Mouse (Mus musculus) WW6 (cell line): ENCODE data around the gene Asf1b.
"Not testable (repeated sequence)": the region's sequence is repeated elsewhere in the genome, so short reads cannot be mapped to it uniquely, and the experiment has no call there.

ENCODE experiments used
- DNase-seq: peaks from one replicate; pipeline ENCODE4 v3.0.0-alpha.2; 2013; ENCODE audit warnings: low read depth, low spot score

Asf1b gene

GRCm38 (mm10) chr8:83956789-83957188 lies 1.5 kb downstream of the Asf1b start:
- DNase-seq = no peak

DNA sequence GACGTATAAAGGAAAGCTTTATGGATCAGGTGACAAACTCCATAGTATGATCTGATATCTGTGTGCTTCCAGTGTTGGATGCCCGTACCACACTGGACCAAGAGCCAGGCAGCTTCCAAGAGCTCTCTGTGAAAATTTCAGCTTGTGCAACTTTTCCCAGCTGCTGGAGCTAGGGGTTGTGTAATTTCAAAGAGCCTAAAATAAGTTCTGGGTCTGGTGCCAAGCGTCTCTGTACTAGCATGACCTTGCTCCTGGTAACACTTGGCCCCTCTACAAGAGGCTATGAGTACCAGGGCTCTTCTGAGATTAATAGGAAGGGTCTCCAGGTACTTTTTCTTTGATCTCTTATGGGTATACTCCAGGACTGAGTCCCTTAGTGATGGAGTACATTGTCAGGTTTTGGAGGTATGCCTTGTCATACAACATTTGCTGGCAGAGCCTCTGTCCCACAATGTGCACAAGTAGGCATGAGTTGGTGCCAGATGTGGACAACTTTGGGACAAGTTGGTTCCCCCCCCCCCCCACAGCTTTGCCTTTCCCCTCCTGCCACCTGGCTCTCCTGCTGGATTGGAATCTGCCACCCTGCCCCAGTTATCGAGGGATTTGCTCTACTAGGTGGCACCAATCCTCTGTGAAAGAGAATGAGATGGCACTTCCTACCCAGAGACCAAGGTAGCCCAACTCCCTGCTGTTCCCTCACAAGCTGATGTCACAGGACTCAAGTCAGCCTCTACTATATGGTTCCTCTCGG lies 8.9 kb downstream of the Asf1b start:
- no peak for DNase-seq

- DNase-seq = no peak
Measured at GRCm38 (mm10) chr8:83967701-83968100, 12.4 kb downstream of the Asf1b start.

- no peak for DNase-seq
Measured at GRCm38 (mm10) chr8:83971121-83971520, 15.8 kb downstream of the Asf1b start.

DNA sequence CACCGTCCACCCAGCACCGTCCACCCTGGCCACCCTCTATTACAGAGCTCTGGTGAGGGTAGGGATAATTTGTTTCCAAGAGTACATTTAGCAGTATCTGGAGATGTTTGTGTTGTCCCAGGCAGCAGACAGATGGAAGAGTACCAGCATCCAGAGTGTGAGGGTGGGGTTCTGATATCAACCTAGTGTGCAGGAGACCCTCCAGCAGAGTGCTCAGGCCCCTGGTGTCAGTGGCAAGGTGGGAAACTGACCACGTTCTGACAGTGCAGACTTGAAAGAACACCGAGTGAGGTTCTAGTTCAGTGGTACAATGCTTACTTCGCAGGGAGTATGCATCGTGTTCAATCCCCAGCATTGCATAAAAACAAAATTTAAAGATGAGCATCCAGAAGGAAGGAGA lies 16.4 kb downstream of the Asf1b start:
- no peak for DNase-seq

DNA sequence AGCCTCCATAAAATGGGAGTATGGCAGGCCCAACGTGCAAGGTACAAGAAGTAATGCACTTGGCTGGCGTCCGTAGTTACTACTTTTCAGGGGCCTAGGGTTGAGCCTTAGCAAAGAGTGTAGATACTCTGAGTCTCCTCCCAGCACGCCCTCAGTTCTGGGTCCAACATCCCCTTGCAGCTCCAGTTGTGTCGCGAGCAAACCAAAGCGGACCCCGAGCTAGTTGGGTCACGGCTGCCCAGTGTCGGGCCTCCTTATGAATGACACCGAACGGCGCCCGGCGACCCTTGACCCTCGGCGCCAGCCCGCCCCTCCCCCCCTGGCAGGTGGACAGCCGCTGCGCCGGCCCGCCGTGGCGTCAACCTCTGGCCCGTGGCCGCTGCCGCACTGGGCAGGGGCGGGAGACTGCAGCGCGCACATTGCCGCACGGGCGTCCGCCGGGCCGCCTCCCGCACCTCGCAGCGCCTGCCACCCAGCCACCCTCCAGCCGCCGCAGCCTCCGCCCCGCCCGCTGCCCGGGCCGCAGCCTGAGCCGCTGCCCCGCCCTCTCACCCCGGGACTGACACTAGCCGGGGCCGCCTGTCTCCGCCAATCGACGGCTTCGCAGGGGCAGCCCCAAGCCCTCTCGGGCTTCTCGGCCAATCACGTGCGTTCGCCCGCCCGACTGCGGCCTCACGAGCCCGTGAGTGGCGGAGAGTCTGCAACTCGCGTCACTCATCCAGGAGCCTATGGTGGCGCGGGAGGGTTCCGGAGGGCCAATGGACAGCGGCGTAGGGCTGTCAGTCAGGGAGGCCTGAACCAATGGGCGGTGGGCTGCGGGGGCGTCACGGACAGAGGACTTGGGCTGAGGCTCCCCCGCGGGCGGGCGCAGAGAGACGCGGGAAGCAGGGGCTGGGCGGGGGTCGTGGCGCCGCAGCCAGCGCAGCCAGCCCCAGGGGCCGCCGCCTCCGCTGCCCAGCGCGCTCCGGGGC lies 17.1 kb downstream of the Asf1b start, which contains the start of gene Prkaca:
Gene Prkaca (plus strand): TSS at position 844 of the 971 bp plus-strand sequence.
- DNase-seq = peak; percentile 99

DNA sequence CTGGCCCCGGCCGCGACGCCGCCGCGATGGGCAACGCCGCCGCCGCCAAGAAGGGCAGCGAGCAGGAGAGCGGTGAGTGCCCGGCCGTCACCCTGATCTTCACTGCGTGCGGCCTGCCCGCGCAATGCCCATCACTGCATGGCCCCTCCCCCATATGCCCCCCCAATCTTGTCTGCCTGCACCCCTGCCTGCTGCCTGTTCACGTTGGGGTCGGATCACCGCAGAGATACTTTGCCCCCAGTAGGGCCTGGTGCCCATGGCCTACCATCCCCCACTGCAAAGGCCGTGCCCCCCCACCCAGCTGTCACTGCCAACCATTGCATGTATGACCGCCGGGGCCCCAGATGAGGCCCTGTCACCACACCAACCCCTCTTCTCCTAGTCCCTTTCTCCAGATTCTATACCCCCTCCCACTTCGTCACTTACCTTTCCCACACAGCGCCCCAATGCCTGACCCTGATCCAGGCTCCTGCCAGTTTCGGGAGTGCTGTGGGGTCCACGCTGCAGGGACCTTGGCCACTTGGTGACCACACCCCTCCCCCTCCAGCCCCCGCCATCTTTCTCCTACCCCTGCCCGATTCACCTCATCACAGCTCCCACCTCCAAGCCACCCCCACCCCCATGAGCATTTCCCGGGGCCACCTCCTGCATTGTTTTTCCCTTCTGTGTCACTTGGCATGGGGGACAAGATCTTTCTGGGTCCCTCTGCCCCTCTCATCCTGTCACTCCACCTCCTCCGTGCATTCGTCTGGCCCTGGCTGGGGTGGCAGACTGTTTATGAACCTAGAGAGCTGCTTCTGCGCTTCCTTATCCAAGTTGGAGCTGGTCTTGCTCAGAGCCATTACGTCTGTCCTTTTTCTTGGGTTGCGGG lies 18.1 kb downstream of the Asf1b start:
- no peak for DNase-seq

- DNase-seq = no peak
Measured at GRCm38 (mm10) chr8:83974521-83974920, 19.2 kb downstream of the Asf1b start.

DNA sequence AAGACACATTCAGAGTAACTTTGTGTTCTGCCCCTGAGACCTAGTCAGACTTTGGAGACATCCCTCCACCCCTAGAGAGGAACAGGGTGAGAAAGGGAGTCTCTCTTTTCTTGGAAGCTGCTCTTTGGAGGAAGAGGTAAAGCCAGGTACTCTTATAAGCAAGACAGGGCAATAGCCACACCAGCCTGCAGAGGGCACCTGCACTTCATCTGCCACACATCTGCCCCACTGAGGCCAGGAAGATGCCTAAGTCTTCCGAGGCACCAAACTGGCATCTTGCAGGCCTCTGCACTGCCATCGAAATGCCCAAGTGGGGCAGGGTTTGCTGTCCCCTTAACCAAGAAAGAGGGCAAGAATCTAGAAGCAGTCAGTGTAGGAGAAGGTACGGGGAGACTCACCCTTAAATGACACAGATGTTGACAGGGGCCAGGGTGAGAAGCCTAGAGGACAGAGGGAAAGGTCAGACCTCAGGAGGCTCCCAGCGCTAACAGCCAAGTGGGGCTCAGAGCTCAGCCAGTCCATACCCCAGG lies 20.9 kb downstream of the Asf1b start:
- no peak for DNase-seq

DNA sequence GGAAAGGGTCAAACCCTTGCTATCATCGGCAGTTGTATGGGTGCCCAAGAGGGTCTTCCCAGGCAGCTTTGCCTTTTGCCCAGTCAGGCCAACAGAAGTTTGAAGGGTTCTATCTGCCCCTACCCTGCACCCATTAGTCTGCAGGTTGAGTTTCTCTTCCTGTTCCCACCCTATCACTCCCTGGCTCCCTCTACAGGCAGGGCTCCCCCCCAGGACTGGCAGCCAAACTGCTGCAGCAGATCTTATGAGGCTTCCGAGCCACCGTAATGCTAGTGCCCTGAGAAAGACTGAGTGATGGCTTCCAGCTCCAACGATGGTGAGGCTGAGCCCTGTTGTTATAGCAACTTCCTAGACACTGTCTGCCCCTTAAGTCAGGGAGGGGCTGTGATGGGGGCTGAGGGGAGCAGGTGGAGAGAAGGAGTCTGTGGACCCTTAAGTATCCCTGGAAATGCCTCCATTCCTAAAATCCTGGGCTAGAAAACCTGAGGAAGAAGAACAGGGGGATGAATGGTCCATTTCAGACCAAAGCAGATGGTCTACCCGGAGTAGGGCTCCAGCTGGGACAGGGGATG lies 21.6 kb downstream of the Asf1b start:
- DNase-seq = no peak

DNA sequence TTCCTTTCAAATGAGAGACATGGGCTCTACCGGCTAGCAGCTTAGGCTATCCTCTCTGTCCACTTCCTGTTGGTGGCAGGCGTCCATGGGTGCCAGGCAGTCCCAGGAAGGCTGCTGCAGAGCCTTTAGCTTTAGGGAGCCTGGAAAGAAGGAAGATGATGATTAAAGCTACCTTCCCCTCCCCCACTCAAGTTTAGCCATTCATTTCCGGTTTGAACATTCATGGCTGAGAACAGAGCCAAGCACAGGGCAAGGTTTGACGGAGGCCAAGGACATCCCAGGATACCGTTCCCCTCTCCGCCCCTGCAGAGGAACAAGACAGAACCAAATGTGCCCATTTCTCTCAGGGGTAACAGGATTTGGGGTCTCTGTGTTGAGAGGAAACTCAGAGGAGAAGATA lies 22.3 kb downstream of the Asf1b start:
- no peak for DNase-seq

GRCm38 (mm10) chr8:83978200-83978599 lies 22.9 kb downstream of the Asf1b start:
- no peak for DNase-seq

- no peak for DNase-seq
Measured at GRCm38 (mm10) chr8:83980250-83980649, 24.9 kb downstream of the Asf1b start.

DNA sequence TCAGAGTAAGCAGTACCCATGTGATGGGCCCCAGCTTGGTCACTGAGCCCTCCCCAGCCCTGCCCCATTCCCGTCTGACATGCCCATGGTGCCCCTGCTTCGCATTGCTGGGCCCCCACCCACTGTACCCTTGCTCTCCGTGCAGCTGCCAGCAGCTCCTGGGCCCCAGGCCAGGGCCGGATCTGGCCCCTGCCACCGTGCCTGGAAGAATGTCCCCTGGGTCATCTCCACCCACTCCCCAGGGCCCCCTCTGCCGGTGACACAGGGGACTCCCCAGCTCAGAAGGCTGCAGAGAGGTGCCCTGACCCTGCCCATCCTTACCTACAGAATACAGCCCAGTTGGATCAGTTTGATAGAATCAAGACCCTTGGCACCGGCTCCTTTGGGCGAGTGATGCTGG lies 25.5 kb downstream of the Asf1b start:
- DNase-seq = no peak

- DNase-seq = no peak
Measured at GRCm38 (mm10) chr8:83981533-83981932, 26.2 kb downstream of the Asf1b start.

DNA sequence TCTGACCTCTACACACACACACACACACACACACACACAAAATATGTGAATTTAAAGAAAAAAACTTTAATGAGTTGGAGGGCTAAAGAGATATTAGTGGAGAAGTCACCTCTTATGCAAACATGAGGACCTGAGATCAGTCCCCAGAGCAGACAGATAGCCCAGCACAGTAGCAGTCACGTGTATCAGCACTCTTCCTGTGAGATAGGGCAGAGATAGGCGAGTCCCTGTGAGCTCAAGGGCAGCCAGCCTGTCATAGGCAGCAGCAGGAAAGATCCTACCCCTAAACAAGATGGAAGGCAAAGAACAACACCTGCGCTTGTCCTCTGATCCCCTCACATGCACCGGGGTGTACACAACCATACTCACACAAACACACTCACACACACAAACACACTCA lies 27.1 kb downstream of the Asf1b start:
- DNase-seq = no peak

DNA sequence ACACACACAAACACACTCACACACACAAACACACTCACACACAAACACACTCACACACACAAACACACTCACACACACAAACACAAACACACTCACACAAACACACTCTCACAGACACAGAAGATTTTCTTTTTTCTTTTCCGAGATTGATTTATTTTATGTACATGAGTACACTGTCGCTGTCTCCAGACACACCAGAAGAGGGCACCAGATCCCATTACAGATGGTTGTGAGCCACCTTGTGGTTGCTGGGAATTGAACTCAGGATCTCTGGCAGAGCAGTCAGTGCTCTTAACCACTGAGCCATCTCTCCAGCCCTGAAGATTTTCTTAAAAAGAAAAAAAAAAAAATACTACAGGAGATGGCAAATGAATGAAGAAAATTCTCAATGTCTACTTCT lies 27.9 kb downstream of the Asf1b start:
- not testable (repeated sequence) for DNase-seq

DNA sequence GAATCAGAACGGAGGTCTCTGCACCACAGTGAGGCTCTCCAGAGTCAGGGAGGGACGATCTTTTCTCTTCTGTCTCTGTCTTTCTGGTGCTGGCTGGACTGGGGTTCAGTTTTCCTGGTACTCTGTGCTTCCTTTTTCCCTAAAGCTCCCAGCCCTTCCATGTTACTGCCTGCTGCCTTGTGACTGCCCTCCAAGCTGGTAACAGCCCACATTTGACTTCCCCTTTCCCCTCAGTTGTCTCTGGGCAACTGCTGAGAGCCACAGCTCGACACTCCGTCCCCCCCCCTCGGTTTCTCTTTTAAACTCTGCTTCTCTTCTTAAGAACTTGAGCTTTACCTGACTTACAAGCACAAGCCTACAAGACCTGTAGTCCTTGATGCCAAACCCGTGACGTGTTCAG lies 33.9 kb downstream of the Asf1b start:
- no peak for DNase-seq

- DNase-seq = no peak
Measured at GRCm38 (mm10) chr8:83990170-83990569, 34.9 kb downstream of the Asf1b start.

DNA sequence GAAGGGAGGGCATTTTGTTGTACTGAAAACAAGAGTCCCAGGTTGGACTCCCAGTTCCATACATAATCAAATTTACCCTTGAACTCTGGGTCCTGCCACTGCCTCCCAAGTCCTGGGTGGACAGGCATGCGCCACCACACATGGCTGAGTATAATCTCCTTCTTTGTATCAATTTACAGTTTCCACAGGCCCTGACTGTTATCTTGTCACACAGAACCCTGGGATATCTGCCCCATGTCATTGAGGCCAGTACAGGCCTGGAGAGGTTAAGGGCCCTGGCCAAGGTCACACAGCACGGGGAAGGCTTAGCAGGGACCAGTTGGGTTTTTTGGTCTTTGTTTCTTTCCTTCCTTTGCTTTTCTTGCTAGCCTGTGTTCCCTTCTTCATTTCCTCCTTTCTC lies 37.2 kb downstream of the Asf1b start:
- no peak for DNase-seq

GRCm38 (mm10) chr8:83994030-83994429 lies 38.7 kb downstream of the Asf1b start:
- no peak for DNase-seq
